Mouse (Mus musculus): ENCODE results near the gene Itgb2l.

Itgb2l gene

GRCm38 (mm10) chr16:96438946-96439345 is 4.5 kb downstream of the Itgb2l start:
- in situ Hi-C loops (cut with MboI; ENCODE audit: low pct_unique_long_range_greater_than_20kb in 1 of 2, low sequenced_read_pairs in 2 of 2, unreplicated experiment in 1 of 2), result no loop called here

GRCm38 (mm10) chr16:96434024-96434785 is 9.2 kb downstream of the Itgb2l start:
- in situ Hi-C loops (cut with MboI; ENCODE audit: low pct_unique_long_range_greater_than_20kb in 1 of 2, low sequenced_read_pairs in 2 of 2, unreplicated experiment in 1 of 2), result no loop called here

DNA sequence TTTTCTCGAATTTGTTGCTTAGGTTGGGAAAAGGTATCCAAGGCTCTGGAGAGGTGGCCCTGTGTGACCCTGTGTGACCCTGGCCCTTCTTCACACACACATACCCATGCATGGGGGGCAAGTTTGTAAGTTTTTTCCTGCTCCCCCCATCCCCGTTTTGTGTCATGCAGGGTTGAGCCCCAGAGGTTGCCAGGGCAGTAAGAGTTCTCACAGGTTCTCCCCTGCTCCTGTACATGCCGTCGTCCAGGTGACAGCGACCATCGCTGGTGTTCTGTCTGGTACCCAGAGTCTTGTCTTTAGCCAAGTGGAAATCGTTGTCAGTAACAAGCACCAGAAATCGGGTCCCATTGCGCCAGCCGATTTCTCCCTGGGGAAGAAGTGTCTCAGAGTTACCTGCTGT is 10.2 kb downstream of the Itgb2l start:
- in situ Hi-C loops (cut with MboI; ENCODE audit: low pct_unique_long_range_greater_than_20kb in 1 of 2, low sequenced_read_pairs in 2 of 2, unreplicated experiment in 1 of 2), result no loop called here

DNA sequence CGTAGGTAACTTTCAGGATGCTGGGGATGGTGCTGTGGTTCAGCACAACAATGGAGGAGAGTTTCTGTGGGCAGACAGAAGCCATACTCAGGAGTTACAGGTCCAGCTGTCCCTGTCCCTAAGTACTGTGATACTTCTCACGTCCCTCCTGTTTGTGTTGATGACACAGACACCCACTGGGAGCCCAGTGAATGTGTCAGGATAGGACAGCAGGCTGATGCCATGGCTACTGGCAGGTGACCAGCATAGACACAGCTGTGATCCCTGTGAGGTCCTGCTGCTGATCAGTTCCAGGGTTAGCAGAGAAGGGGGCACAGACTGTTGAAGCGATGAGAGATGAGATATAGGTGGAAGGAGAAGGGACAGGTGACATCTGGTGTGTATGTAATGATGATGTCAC is 14.4 kb downstream of the Itgb2l start:
- in situ Hi-C loops (cut with MboI; ENCODE audit: low pct_unique_long_range_greater_than_20kb in 1 of 2, low sequenced_read_pairs in 2 of 2, unreplicated experiment in 1 of 2), result no loop called here

- in situ Hi-C loops (cut with MboI; ENCODE audit: low pct_unique_long_range_greater_than_20kb in 1 of 2, low sequenced_read_pairs in 2 of 2, unreplicated experiment in 1 of 2), result no loop called here
Measured at GRCm38 (mm10) chr16:96426671-96427070, 16.7 kb downstream of the Itgb2l start.

GRCm38 (mm10) chr16:96425044-96425443 is 18.4 kb downstream of the Itgb2l start:
- in situ Hi-C loops (cut with MboI; ENCODE audit: low pct_unique_long_range_greater_than_20kb in 1 of 2, low sequenced_read_pairs in 2 of 2, unreplicated experiment in 1 of 2), result no loop called here

GRCm38 (mm10) chr16:96408064-96408465 is 35.4 kb downstream of the Itgb2l start:
- in situ Hi-C loops (cut with MboI; ENCODE audit: low pct_unique_long_range_greater_than_20kb in 1 of 2, low sequenced_read_pairs in 2 of 2, unreplicated experiment in 1 of 2), result no loop called here

GRCm38 (mm10) chr16:96406312-96406711 is 37.1 kb downstream of the Itgb2l start:
- in situ Hi-C loops (cut with MboI; ENCODE audit: low pct_unique_long_range_greater_than_20kb in 1 of 2, low sequenced_read_pairs in 2 of 2, unreplicated experiment in 1 of 2), result no loop called here

- in situ Hi-C loops (cut with MboI; ENCODE audit: low pct_unique_long_range_greater_than_20kb in 1 of 2, low sequenced_read_pairs in 2 of 2, unreplicated experiment in 1 of 2), result no loop called here
Measured at GRCm38 (mm10) chr16:96402294-96402693, 41.1 kb downstream of the Itgb2l start.

DNA sequence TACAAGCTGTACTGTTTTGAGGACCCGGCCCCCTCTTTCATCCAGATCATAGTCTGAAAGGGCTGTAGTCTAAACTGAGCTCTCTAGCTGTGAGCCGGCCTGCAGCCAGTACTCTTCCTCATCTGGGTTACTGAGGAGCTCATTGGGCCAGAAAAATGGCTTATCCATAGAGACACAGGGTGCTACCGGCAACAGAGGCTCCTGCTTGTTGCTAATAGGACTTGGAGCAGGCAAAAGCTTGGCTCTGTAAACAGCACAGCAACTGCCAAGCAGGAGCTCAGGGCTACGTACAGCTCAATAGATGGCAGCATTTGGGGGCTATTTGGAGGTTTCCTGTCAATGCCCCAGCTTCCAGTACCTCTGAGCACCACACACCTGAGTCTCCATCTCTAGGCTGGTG is 43.4 kb downstream of the Itgb2l start:
- in situ Hi-C loops (cut with MboI; ENCODE audit: low pct_unique_long_range_greater_than_20kb in 1 of 2, low sequenced_read_pairs in 2 of 2, unreplicated experiment in 1 of 2), result no loop called here

- in situ Hi-C loops (cut with MboI; ENCODE audit: low pct_unique_long_range_greater_than_20kb in 1 of 2, low sequenced_read_pairs in 2 of 2, unreplicated experiment in 1 of 2), result no loop called here
Measured at GRCm38 (mm10) chr16:96398806-96399205, 44.6 kb downstream of the Itgb2l start.

GRCm38 (mm10) chr16:96396013-96396650 is 47.3 kb downstream of the Itgb2l start:
- in situ Hi-C loops (cut with MboI; ENCODE audit: low pct_unique_long_range_greater_than_20kb in 1 of 2, low sequenced_read_pairs in 2 of 2, unreplicated experiment in 1 of 2), result no loop called here

- in situ Hi-C loops (cut with MboI; ENCODE audit: low pct_unique_long_range_greater_than_20kb in 1 of 2, low sequenced_read_pairs in 2 of 2, unreplicated experiment in 1 of 2), result no loop called here
Measured at GRCm38 (mm10) chr16:96395516-96395915, 47.9 kb downstream of the Itgb2l start.

GRCm38 (mm10) chr16:96391070-96391469 is 52.3 kb downstream of the Itgb2l start:
- in situ Hi-C loops (cut with MboI; ENCODE audit: low pct_unique_long_range_greater_than_20kb in 1 of 2, low sequenced_read_pairs in 2 of 2, unreplicated experiment in 1 of 2), result no loop called here

- in situ Hi-C loops (cut with MboI; ENCODE audit: low pct_unique_long_range_greater_than_20kb in 1 of 2, low sequenced_read_pairs in 2 of 2, unreplicated experiment in 1 of 2), result no loop called here
Measured at GRCm38 (mm10) chr16:96388481-96388880, 54.9 kb downstream of the Itgb2l start.

DNA sequence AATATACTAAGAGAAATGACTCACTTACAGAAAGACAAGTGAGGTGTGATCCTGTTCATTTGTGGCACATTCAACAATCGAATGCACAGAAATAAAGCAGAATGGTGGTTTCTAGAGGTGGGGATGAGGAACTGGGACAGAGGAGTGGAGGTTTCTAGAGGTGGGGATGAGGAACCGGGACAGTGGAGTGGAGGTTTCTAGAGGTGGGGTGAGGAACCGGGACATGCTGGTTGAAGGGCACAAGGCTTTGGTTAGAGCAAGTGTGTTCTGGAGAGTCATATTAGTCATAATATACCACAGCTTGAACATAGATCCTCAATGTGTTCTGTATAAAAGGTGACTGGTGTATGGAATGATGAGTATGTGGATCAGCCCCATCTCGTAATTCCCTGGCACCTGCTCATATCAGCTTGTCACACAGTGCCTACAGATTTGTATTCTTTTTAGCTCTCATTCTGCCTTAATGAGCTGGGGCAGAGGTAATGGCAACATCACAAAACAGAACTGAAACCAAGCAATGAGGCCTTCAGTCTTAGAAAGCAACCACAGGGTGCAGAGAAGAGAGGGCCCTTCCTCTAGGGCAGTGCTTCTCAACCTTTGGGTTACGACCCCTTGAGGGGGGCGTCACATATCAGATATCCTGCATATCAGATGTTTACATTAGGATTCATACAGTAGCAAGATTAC is 55.6 kb downstream of the Itgb2l start:
- in situ Hi-C loops (cut with MboI; ENCODE audit: low pct_unique_long_range_greater_than_20kb in 1 of 2, low sequenced_read_pairs in 2 of 2, unreplicated experiment in 1 of 2), result no loop called here

- in situ Hi-C loops (cut with MboI; ENCODE audit: low pct_unique_long_range_greater_than_20kb in 1 of 2, low sequenced_read_pairs in 2 of 2, unreplicated experiment in 1 of 2), result no loop called here
Measured at GRCm38 (mm10) chr16:96384741-96385140, 58.7 kb downstream of the Itgb2l start.

GRCm38 (mm10) chr16:96382496-96383181 is 60.8 kb downstream of the Itgb2l start:
- in situ Hi-C loops (cut with MboI; ENCODE audit: low pct_unique_long_range_greater_than_20kb in 1 of 2, low sequenced_read_pairs in 2 of 2, unreplicated experiment in 1 of 2), result no loop called here

- in situ Hi-C loops (cut with MboI; ENCODE audit: low pct_unique_long_range_greater_than_20kb in 1 of 2, low sequenced_read_pairs in 2 of 2, unreplicated experiment in 1 of 2), result no loop called here
Measured at GRCm38 (mm10) chr16:96381435-96381834, 62.0 kb downstream of the Itgb2l start.
